Mouse (Mus musculus): ENCODE data around the gene Zfyve21. TPM values are rescaled to one million over a fixed set of nuclear protein-coding genes. Genes with fewer than 3 reads are reported as not detected.

The Zfyve21 gene
- polyA plus RNA-seq, 1 experiment from 2014 or later = 67.3 TPM

DNA sequence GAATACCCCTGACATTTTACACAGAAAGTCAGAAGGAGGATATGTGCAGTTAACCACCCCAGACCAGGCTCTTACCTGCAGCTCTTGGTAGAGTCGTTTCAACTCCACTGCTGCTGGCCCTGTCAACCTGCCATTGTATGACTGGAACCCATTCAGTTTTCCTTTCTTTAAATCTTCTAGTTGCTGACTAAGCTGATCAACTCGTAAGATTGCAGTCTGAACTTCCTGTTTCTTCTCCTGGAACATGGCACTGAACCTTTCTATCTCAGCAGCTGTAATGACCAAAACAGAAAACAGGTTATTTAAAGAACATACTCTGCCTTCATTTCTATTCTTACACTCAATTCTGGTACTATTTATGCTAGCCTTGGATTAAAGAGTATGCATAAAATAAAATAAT is 29.5 kb downstream of the Zfyve21 start:
- H3K4me1 ChIP-seq (ENCODE audit: control insufficient read depth, insufficient read depth, low read length) = no peaks in the 10 kb centered on the region; the same call in 1 of the 2 replicates
- no peaks in the 10 kb centered on the region for H3K36me3 ChIP-seq (ENCODE audit: control insufficient read depth, insufficient read depth, low read length)
- H3K4me3 ChIP-seq (ENCODE audit: low read depth, low read length) = no peak overlapping the region
- WGBS = 69% methylated on average over 2 of the region's 2 CpGs
- no peak overlapping the region for H3K4me2 ChIP-seq (ENCODE audit: low read depth)
- DNase-seq (ENCODE audit: low spot score) (no peak), ATAC-seq (ENCODE audit: insufficient read depth, low FRiP score, low TSS enrichment) (no peak)
- no peak overlapping the region for H3K9ac ChIP-seq (ENCODE audit: low read length)
- no peaks in the 10 kb centered on the region for H3K27me3 ChIP-seq (ENCODE audit: control insufficient read depth, insufficient read depth, low read length)
- no peaks in the 10 kb centered on the region for H3K9me3 ChIP-seq (ENCODE audit: control insufficient read depth, low read length)
- no peak overlapping the region for H3K27ac ChIP-seq (ENCODE audit: low read depth, low read length)

DNA sequence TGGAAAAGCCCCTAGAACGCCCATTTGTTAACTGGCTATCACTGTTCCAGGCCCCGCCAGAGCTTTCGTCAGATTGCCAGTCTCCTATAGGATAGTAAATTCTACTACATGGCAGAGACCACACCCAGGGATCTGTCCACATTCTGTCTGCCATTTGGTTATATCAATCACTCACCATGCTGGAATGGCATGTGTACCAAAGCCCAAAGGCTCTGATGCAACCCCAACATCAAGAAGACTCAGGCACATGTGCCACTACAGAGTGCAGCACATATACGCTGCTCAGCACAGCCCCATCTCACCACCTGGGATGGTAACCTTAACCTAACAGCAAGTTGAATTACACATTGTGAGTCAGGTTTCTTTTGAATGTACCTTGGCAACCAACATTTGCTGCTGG is 32.0 kb downstream of the Zfyve21 start:
- no peaks in the 10 kb centered on the region; the same call in 1 of the 2 replicates for H3K4me1 ChIP-seq (ENCODE audit: control insufficient read depth, insufficient read depth, low read length)
- no peak overlapping the region for H3K9ac ChIP-seq (ENCODE audit: low read length)
- DNase-seq (ENCODE audit: low spot score) (no peak), ATAC-seq (ENCODE audit: insufficient read depth, low FRiP score, low TSS enrichment) (no peak)
- H3K4me2 ChIP-seq (ENCODE audit: low read depth) = no peak overlapping the region
- no peak overlapping the region for H3K4me3 ChIP-seq (ENCODE audit: low read depth, low read length)
- H3K27me3 ChIP-seq (ENCODE audit: control insufficient read depth, insufficient read depth, low read length) = no peaks in the 10 kb centered on the region
- WGBS = 86% methylated on average over 4 of the region's 4 CpGs
- no peaks in the 10 kb centered on the region for H3K36me3 ChIP-seq (ENCODE audit: control insufficient read depth, insufficient read depth, low read length)
- H3K9me3 ChIP-seq (ENCODE audit: control insufficient read depth, low read length) = no peaks in the 10 kb centered on the region
- no peak overlapping the region for H3K27ac ChIP-seq (ENCODE audit: low read depth, low read length)

DNA sequence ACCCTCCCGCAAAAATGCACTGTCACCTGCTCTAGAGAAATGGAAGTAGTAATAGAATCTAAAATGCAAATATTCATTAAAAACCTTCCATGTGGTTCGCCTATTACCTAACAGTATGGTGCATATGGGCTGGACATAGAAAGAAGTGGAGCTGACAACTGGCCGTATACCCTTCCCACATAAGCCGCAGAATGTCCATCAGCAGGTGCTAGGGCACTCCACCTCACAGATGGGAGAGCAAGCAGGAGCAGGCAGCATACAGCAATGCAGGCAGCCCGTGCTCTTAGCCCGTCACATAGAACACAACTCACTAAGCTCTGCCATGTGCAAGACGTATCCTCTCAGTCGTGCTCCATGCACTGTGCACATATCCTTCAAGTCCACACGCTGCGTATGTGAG is 32.8 kb downstream of the Zfyve21 start:
- Histone ChIP-seq H3K9ac (ENCODE audit: low read length) (no peak overlapping the region), H3K9me3 (ENCODE audit: control insufficient read depth, low read length) (no peaks in the 10 kb centered on the region), H3K27ac (ENCODE audit: low read depth, low read length) (no peak overlapping the region), H3K4me1 (ENCODE audit: control insufficient read depth, insufficient read depth, low read length) (no peaks in the 10 kb centered on the region; the same call in 1 of the 2 replicates), H3K4me2 (ENCODE audit: low read depth) (no peak overlapping the region), H3K27me3 (ENCODE audit: control insufficient read depth, insufficient read depth, low read length) (no peaks in the 10 kb centered on the region), H3K4me3 (ENCODE audit: low read depth, low read length) (no peak overlapping the region), H3K36me3 (ENCODE audit: control insufficient read depth, insufficient read depth, low read length) (no peaks in the 10 kb centered on the region)
- ATAC-seq (ENCODE audit: insufficient read depth, low FRiP score, low TSS enrichment) = no peak
- DNase-seq (ENCODE audit: low spot score) = no peak
- 87% methylated on average over 10 of the region's 10 CpGs for WGBS

DNA sequence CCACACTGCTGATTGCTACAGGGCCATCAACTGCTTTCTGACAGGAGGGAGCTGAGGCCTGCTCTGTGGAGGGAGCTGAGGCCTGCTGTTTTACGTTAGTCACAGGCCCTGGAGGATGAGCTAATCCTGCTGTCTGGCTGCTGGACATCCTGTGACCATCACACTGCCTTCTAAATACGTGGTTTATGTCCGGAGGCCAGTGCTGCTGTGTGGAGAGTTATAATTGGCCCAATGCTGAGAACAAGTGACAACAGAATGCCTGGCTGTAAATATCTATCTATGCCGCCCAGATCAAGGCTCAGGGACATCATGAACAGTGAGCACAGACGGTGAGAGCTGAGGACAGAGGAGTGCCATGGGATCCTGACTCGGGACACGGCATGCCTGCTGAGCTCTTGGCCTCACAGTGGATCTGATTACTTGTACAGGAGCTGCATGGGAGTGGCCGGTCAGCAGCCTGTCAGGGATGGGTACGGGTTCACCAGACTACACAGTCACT is 34.4 kb downstream of the Zfyve21 start:
- Histone ChIP-seq H3K9me3 (ENCODE audit: control insufficient read depth, low read length) (no peaks in the 10 kb centered on the region), H3K27ac (ENCODE audit: low read depth, low read length) (no peak overlapping the region), H3K4me1 (ENCODE audit: control insufficient read depth, insufficient read depth, low read length) (no peaks in the 10 kb centered on the region; the same call in 1 of the 2 replicates), H3K36me3 (ENCODE audit: control insufficient read depth, insufficient read depth, low read length) (no peaks in the 10 kb centered on the region), H3K4me3 (ENCODE audit: low read depth, low read length) (no peak overlapping the region), H3K4me2 (ENCODE audit: low read depth) (no peak overlapping the region), H3K9ac (ENCODE audit: low read length) (no peak overlapping the region), H3K27me3 (ENCODE audit: control insufficient read depth, insufficient read depth, low read length) (no peaks in the 10 kb centered on the region)
- WGBS = 64% methylated on average over 9 of the region's 9 CpGs
- DNase-seq (ENCODE audit: low spot score) (no peak), ATAC-seq (ENCODE audit: insufficient read depth, low FRiP score, low TSS enrichment) (no peak)

DNA sequence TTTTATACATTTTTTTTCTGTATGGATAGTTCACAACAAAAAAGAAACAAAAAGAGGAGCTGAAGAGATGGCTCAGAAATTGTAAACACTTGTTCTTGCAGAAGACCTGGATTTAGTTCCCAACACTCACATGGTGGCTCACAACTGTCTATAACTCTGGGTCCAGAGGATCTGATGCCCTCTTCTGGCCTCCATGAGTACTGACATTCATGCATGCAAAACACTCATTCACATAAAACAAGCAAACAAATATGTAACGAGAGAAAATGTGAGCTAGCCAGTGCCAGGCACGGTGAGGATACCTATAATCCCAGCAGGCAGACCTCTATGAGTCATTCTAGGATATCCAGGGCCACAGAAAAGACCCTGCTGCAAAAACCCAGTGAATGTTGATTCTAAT is 37.3 kb downstream of the Zfyve21 start:
- H3K9me3 ChIP-seq (ENCODE audit: control insufficient read depth, low read length) = no peaks in the 10 kb centered on the region
- no peak overlapping the region for H3K27ac ChIP-seq (ENCODE audit: low read depth, low read length)
- no peak for ATAC-seq (ENCODE audit: insufficient read depth, low FRiP score, low TSS enrichment)
- DNase-seq (ENCODE audit: low spot score) = no peak
- H3K4me3 ChIP-seq (ENCODE audit: low read depth, low read length) = no peak overlapping the region
- no peaks in the 10 kb centered on the region; the same call in 1 of the 2 replicates for H3K4me1 ChIP-seq (ENCODE audit: control insufficient read depth, insufficient read depth, low read length)
- no peaks in the 10 kb centered on the region for H3K27me3 ChIP-seq (ENCODE audit: control insufficient read depth, insufficient read depth, low read length)
- no peaks in the 10 kb centered on the region for H3K36me3 ChIP-seq (ENCODE audit: control insufficient read depth, insufficient read depth, low read length)
- H3K9ac ChIP-seq (ENCODE audit: low read length) = no peak overlapping the region
- H3K4me2 ChIP-seq (ENCODE audit: low read depth) = no peak overlapping the region
- 67% methylated on average over 2 of the region's 2 CpGs for WGBS

DNA sequence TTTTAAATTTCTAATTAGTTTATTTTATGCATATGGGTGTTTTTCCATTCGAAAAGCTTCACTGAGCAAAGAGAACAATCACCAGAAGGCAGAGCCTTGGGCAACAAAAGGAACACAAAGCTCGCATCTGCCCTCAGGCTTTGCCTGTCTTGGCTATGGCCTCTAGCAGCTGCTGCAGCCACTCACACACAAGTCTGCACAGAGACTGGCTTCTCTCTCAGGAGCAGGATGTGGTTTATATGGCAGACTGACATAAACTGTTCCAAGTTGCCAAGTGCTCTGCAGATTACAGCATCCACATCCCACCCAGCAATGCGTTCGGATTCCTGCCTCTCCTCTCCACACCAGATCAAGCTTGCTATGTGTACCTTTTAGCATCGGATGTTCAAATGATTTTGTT is 37.8 kb downstream of the Zfyve21 start:
- H3K9ac ChIP-seq (ENCODE audit: low read length) = no peak overlapping the region
- WGBS = 84% methylated on average over 5 of the region's 5 CpGs
- ATAC-seq (ENCODE audit: insufficient read depth, low FRiP score, low TSS enrichment) (no peak), DNase-seq (ENCODE audit: low spot score) (no peak)
- H3K4me1 ChIP-seq (ENCODE audit: control insufficient read depth, insufficient read depth, low read length) = no peaks in the 10 kb centered on the region; the same call in 1 of the 2 replicates
- H3K4me2 ChIP-seq (ENCODE audit: low read depth) = no peak overlapping the region
- no peak overlapping the region for H3K27ac ChIP-seq (ENCODE audit: low read depth, low read length)
- no peaks in the 10 kb centered on the region for H3K9me3 ChIP-seq (ENCODE audit: control insufficient read depth, low read length)
- no peak overlapping the region for H3K4me3 ChIP-seq (ENCODE audit: low read depth, low read length)
- no peaks in the 10 kb centered on the region for H3K27me3 ChIP-seq (ENCODE audit: control insufficient read depth, insufficient read depth, low read length)
- no peaks in the 10 kb centered on the region for H3K36me3 ChIP-seq (ENCODE audit: control insufficient read depth, insufficient read depth, low read length)

- Histone ChIP-seq H3K27ac (ENCODE audit: low read depth, low read length) (no peak overlapping the region), H3K27me3 (ENCODE audit: control insufficient read depth, insufficient read depth, low read length) (no peaks in the 10 kb centered on the region), H3K9ac (ENCODE audit: low read length) (no peak overlapping the region), H3K9me3 (ENCODE audit: control insufficient read depth, low read length) (no peaks in the 10 kb centered on the region), H3K4me1 (ENCODE audit: control insufficient read depth, insufficient read depth, low read length) (no peaks in the 10 kb centered on the region; the same call in 1 of the 2 replicates), H3K4me3 (ENCODE audit: low read depth, low read length) (no peak overlapping the region), H3K36me3 (ENCODE audit: control insufficient read depth, insufficient read depth, low read length) (no peaks in the 10 kb centered on the region), H3K4me2 (ENCODE audit: low read depth) (no peak overlapping the region)
- DNase-seq (ENCODE audit: low spot score) (no peak), ATAC-seq (ENCODE audit: insufficient read depth, low FRiP score, low TSS enrichment) (no peak)
- 63% methylated on average over 10 of the region's 10 CpGs for WGBS
Observed at GRCm38 (mm10) chr12:111853011-111853436, 39.1 kb downstream of the Zfyve21 start.

- no peak for ATAC-seq (ENCODE audit: insufficient read depth, low FRiP score, low TSS enrichment)
- Histone ChIP-seq H3K9me3 (ENCODE audit: control insufficient read depth, low read length) (no peaks in the 10 kb centered on the region), H3K27me3 (ENCODE audit: control insufficient read depth, insufficient read depth, low read length) (no peaks in the 10 kb centered on the region), H3K27ac (ENCODE audit: low read depth, low read length) (no peak overlapping the region), H3K4me2 (ENCODE audit: low read depth) (no peak overlapping the region), H3K9ac (ENCODE audit: low read length) (no peak overlapping the region), H3K4me1 (ENCODE audit: control insufficient read depth, insufficient read depth, low read length) (no peaks in the 10 kb centered on the region), H3K36me3 (ENCODE audit: control insufficient read depth, insufficient read depth, low read length) (no peaks in the 10 kb centered on the region), H3K4me3 (ENCODE audit: low read depth, low read length) (no peak overlapping the region)
- no peak for DNase-seq (ENCODE audit: low spot score)
- 73% methylated on average over 4 of the region's 4 CpGs for WGBS
Observed at GRCm38 (mm10) chr12:111853546-111853945, 39.6 kb downstream of the Zfyve21 start.

- no peak overlapping the region for H3K27ac ChIP-seq (ENCODE audit: low read depth, low read length)
- 96% methylated on average over 2 of the region's 2 CpGs for WGBS
- no peak for DNase-seq (ENCODE audit: low spot score)
- H3K36me3 ChIP-seq (ENCODE audit: control insufficient read depth, insufficient read depth, low read length) = no peaks in the 10 kb centered on the region
- H3K4me1 ChIP-seq (ENCODE audit: control insufficient read depth, insufficient read depth, low read length) = no peaks in the 10 kb centered on the region
- no peak overlapping the region for H3K4me3 ChIP-seq (ENCODE audit: low read depth, low read length)
- ATAC-seq (ENCODE audit: insufficient read depth, low FRiP score, low TSS enrichment) = no peak
- no peaks in the 10 kb centered on the region for H3K9me3 ChIP-seq (ENCODE audit: control insufficient read depth, low read length)
- H3K9ac ChIP-seq (ENCODE audit: low read length) = no peak overlapping the region
- no peak overlapping the region for H3K4me2 ChIP-seq (ENCODE audit: low read depth)
- H3K27me3 ChIP-seq (ENCODE audit: control insufficient read depth, insufficient read depth, low read length) = no peaks in the 10 kb centered on the region
Observed at GRCm38 (mm10) chr12:111855448-111855847, 41.5 kb downstream of the Zfyve21 start.
